Mouse (Mus musculus) heart, adult 2 months (tissue): ENCODE measurements around the gene Rabep1.

Experiments
- EP300 ChIP-seq: fragments of 200-500 bp; IDR thresholded peaks from 2 replicates; pipeline ENCODE4 v1.6.1; 2011; ENCODE audit warnings: low read depth, low read length, control low read depth; ENCODE audit not compliant: insufficient read depth
- POLR2A ChIP-seq: fragments of 200-500 bp; IDR thresholded peaks from 2 replicates; pipeline ENCODE4 v1.6.1; 2011; ENCODE audit warnings: mild to moderate bottlenecking, low read depth, low read length, control low read depth; ENCODE audit not compliant: insufficient read depth

DNA sequence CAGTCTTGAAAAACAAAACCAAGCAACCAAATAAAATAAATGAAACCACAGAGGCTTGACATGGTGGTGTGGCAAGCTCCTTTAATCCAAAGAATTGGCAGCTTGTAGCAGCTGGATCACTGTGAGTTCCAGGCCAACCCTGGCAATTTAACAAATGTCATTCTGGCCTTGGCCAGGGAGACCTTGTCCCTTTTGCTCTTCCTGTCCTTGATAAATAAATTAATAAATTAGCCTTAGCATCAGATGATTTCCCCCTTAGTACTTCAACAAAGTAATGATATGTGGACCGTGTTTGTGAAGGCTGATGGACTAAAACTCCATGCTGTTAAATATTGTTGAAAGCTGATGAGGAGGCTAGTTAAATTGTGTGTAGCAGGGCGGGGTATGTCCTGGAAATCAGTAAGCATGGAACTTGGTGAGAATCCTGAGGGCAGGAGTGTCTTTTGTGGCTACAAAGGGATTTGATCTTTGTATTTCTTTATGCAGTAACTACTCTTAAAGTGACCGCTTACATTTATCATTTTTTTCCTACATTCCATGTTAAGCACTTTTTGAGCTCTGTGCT lies 27.3 kb downstream of the Rabep1 start:
- TF ChIP-seq POLR2A (no peak), EP300 (no peak)
